Mouse (Mus musculus): ENCODE measurements around the gene Aqp12. TPM values are rescaled to one million over a fixed set of nuclear protein-coding genes. Genes with fewer than 3 reads are reported as not detected.
"Not testable (repeated sequence)": the region's sequence is repeated elsewhere in the genome, so short reads cannot be mapped to it uniquely, and the experiment has no call there.

Aqp12 gene
- not detected in 2 replicates for total RNA-seq (2014; rRNA removed; ENCODE audit: low replicate concordance)
- polyA plus RNA-seq (2015; fragmentation: Nextera tagmentation; extraction: Ambion mirVana) = not detected in 2 replicates

GRCm38 (mm10) chr1:93006061-93006460 is at the start of gene Aqp12:
Aqp12 (plus strand) TSS chr1:93006334.
- H3K9me3 ChIP-seq (replicated peaks; ENCODE audit: control insufficient read depth, low read length) = peaks cover 6% of the 10 kb centered on the region; the same call in 1 of the 2 replicates
- no peak for ATAC-seq (ENCODE audit: insufficient read depth, low read depth)
- no peak for DNase-seq (ENCODE audit: low spot score)
- no peak within 1 kb of the TSS for H3K4me3 ChIP-seq (ENCODE audit: low read depth, low read length)
- no peak within 1 kb of the TSS for H3K4me2 ChIP-seq (ENCODE audit: low read depth, low read length)
- no peaks in the 10 kb centered on the region for H3K27me3 ChIP-seq (ENCODE audit: control insufficient read depth, insufficient read depth, low read length)
- no peaks in the 10 kb centered on the region for H3K36me3 ChIP-seq (replicated peaks; ENCODE audit: control insufficient read depth, insufficient read depth, low read length)
- TF ChIP-seq CTCF (IDR thresholded peaks at IDR 0.05; ENCODE audit: low read depth) (no peak), EP300 (IDR thresholded peaks at IDR 0.05; ENCODE audit: low read depth) (no peak)
- 67% methylated on average over 7 of the region's 7 CpGs for WGBS
- H3K27ac ChIP-seq (ENCODE audit: low read depth) = no peak within 1 kb of the TSS
- peaks cover 10% of the 10 kb centered on the region for H3K4me1 ChIP-seq (ENCODE audit: control insufficient read depth, insufficient read depth)
- no peak within 1 kb of the TSS for H3K9ac ChIP-seq (replicated peaks; ENCODE audit: low read depth, low read length)

GRCm38 (mm10) chr1:92956571-92957335 is 49.4 kb upstream of the Aqp12 start:
- peak; percentile 53; the same call in 1 of the 2 replicates for ATAC-seq (ENCODE audit: insufficient read depth, low read depth)
- TF ChIP-seq CTCF (IDR thresholded peaks at IDR 0.05; ENCODE audit: low read depth) = peak; percentile 58
- 4% methylated on average over 11 of the region's 11 CpGs for WGBS
- not testable (repeated sequence) for H3K36me3 ChIP-seq (replicated peaks; ENCODE audit: control insufficient read depth, insufficient read depth, low read length); H3K4me3 ChIP-seq (ENCODE audit: low read depth, low read length); H3K4me1 ChIP-seq (ENCODE audit: control insufficient read depth, insufficient read depth); DNase-seq (ENCODE audit: low spot score); H3K27ac ChIP-seq (ENCODE audit: low read depth); H3K9me3 ChIP-seq (replicated peaks; ENCODE audit: control insufficient read depth, low read length); H3K9ac ChIP-seq (replicated peaks; ENCODE audit: low read depth, low read length); H3K27me3 ChIP-seq (ENCODE audit: control insufficient read depth, insufficient read depth, low read length)
- H3K4me2 ChIP-seq (ENCODE audit: low read depth, low read length) = peak overlapping the region; percentile 28; the same call in 1 of the 2 replicates

DNA sequence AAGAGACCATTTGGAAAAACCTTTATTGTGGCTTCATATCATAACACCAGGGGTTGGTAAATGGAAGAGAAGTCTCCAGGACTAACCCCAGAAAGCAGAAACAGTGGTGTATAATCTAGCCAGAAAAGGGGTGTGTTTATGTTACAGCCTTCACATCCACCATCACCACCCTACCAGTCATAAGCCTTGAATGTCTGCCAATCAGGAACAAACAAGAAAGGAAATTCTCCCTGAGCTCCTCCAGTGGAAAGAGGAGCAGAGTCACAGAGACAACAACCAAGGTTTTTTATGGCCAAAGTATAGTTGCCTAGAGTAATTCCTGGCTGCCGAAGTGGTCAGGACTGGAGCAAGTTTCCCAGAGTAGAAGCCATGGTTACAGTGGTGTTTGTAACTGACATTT is 47.1 kb upstream of the Aqp12 start:
- TF ChIP-seq CTCF (IDR thresholded peaks at IDR 0.05; ENCODE audit: low read depth) (no peak), EP300 (IDR thresholded peaks at IDR 0.05; ENCODE audit: low read depth) (no peak)
- Histone ChIP-seq H3K9ac (replicated peaks; ENCODE audit: low read depth, low read length) (no peak overlapping the region), H3K4me2 (ENCODE audit: low read depth, low read length) (no peak overlapping the region), H3K9me3 (replicated peaks; ENCODE audit: control insufficient read depth, low read length) (no peaks in the 10 kb centered on the region), H3K36me3 (replicated peaks; ENCODE audit: control insufficient read depth, insufficient read depth, low read length) (no peaks in the 10 kb centered on the region), H3K4me1 (ENCODE audit: control insufficient read depth, insufficient read depth) (no peaks in the 10 kb centered on the region), H3K27me3 (ENCODE audit: control insufficient read depth, insufficient read depth, low read length) (no peaks in the 10 kb centered on the region), H3K4me3 (ENCODE audit: low read depth, low read length) (no peak overlapping the region), H3K27ac (ENCODE audit: low read depth) (no peak overlapping the region)
- ATAC-seq (ENCODE audit: insufficient read depth, low read depth) = no peak
- no peak for DNase-seq (ENCODE audit: low spot score)
- WGBS = 74% methylated on average over 1 of the region's 1 CpGs

DNA sequence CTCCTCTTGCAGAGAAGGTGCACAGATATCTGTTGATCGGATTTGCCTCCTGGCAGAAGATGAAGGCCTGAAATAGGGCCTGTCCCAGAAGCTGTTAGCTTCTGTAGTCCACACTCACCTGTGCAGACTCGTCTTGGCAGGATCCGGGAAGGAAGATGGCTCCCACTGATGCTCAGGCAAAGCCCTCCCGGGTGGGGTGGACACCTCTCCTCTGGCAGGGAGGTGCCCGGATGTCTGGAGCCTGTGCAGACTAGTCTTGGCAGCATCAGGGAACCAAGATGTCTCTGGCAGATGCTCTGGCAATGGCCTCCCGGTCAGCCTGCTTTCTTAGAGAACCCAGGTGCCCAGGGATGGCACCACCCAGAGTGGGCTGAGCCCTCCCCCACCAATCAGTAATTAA is 35.3 kb upstream of the Aqp12 start:
- WGBS = 84% methylated on average over 6 of the region's 6 CpGs
- ATAC-seq (ENCODE audit: insufficient read depth, low read depth) = not testable (repeated sequence)

DNA sequence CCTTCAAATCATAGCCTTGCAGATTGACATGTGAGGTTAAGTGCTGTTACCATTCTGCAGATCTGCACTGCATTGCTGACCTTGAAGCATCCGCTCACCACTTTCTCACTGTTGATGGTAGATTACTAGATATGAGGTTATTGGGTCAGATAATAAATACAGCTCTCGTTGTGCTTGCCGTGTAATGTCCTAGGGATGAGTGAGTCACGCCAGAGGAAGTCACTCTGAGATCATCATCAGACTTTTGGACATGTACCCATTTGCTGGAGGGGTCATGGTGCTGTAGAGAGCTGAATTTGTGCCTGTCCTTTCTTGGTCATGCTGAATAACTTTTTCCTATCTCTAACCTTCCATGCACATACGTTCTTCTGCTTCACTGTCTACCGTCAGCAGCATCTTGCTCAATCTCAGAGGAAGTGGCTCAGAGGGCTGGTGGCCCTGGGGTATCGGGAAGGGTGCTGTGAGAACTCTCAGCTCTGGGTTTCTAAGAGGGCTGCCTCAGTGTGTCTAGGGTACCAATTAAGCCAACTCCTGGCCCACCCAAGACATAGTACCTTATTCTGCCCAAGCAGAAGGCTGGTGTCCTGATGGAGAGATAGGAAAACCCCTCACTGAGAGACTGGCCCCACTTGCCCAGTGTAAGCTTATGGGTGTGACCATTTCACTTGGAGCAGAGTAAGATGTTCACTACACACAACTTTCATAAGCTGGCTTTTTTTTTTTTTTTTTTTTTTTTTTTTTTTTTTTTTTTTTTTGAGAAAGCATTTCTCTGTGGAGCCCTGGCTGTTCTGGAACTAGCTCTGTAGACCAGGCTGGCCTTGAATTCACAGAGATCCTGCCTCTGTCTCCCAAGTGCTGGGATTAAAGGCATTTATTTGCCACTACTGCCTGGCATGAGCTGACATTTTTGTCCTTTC is 34.0 kb upstream of the Aqp12 start:
- no peak overlapping the region for H3K4me3 ChIP-seq (ENCODE audit: low read depth, low read length)
- H3K27me3 ChIP-seq (ENCODE audit: control insufficient read depth, insufficient read depth, low read length) = no peaks in the 10 kb centered on the region
- TF ChIP-seq EP300 (IDR thresholded peaks at IDR 0.05; ENCODE audit: low read depth) (no peak), CTCF (IDR thresholded peaks at IDR 0.05; ENCODE audit: low read depth) (no peak)
- ATAC-seq (ENCODE audit: insufficient read depth, low read depth) = no peak
- peak overlapping the region; percentile 8; the same call in 1 of the 2 replicates for H3K27ac ChIP-seq (ENCODE audit: low read depth)
- no peak overlapping the region for H3K9ac ChIP-seq (replicated peaks; ENCODE audit: low read depth, low read length)
- H3K36me3 ChIP-seq (replicated peaks; ENCODE audit: control insufficient read depth, insufficient read depth, low read length) = no peaks in the 10 kb centered on the region
- no peaks in the 10 kb centered on the region for H3K9me3 ChIP-seq (replicated peaks; ENCODE audit: control insufficient read depth, low read length)
- H3K4me2 ChIP-seq (ENCODE audit: low read depth, low read length) = no peak overlapping the region
- peaks cover 18% of the 10 kb centered on the region for H3K4me1 ChIP-seq (ENCODE audit: control insufficient read depth, insufficient read depth)
- WGBS = 70% methylated on average over 7 of the region's 7 CpGs
- no peak for DNase-seq (ENCODE audit: low spot score)

More for the DNA sequence above, 35.3 kb upstream of the Aqp12 start:
- peaks cover 11% of the 10 kb centered on the region for H3K4me1 ChIP-seq (ENCODE audit: control insufficient read depth, insufficient read depth)
- H3K9me3 ChIP-seq (replicated peaks; ENCODE audit: control insufficient read depth, low read length); DNase-seq (ENCODE audit: low spot score); H3K4me2 ChIP-seq (ENCODE audit: low read depth, low read length); H3K9ac ChIP-seq (replicated peaks; ENCODE audit: low read depth, low read length); H3K36me3 ChIP-seq (replicated peaks; ENCODE audit: control insufficient read depth, insufficient read depth, low read length); H3K27ac ChIP-seq (ENCODE audit: low read depth); H3K4me3 ChIP-seq (ENCODE audit: low read depth, low read length); H3K27me3 ChIP-seq (ENCODE audit: control insufficient read depth, insufficient read depth, low read length): not testable (repeated sequence)

Data from heart, postnatal 0 days (tissue).